Mouse (Mus musculus): ENCODE results near the gene Prr22.

Gene Prr22

DNA sequence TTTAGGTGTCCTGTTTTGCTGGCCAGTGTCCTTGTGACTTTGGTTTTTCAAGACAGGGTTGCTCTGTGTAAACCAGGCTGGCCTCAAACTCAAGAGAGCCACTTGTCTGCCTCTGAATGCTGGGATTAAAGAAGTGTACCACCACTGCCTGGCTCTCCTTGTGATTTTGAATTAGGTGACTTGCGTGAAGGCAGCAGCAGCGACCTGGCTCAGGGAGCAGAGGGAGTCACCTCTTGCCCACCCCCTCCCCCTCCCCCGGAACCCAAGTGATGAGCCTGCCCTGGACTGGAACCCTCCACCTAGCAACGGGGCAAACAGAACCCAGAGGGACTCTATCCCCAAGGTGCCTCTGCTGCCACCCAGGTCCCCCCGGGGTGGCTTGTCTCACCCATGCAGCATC is at the start of gene Prr22:
Gene Prr22, plus strand, starts transcription at position 301 of the 400 bp plus-strand sequence.
- DNase-seq = no peak

GRCm38 (mm10) chr17:56722441-56722840 is 47.6 kb upstream of the Prr22 start:
- peak; percentile 74 for DNase-seq

GRCm38 (mm10) chr17:56723419-56724161 is 46.5 kb upstream of the Prr22 start:
- no peak for DNase-seq

DNA sequence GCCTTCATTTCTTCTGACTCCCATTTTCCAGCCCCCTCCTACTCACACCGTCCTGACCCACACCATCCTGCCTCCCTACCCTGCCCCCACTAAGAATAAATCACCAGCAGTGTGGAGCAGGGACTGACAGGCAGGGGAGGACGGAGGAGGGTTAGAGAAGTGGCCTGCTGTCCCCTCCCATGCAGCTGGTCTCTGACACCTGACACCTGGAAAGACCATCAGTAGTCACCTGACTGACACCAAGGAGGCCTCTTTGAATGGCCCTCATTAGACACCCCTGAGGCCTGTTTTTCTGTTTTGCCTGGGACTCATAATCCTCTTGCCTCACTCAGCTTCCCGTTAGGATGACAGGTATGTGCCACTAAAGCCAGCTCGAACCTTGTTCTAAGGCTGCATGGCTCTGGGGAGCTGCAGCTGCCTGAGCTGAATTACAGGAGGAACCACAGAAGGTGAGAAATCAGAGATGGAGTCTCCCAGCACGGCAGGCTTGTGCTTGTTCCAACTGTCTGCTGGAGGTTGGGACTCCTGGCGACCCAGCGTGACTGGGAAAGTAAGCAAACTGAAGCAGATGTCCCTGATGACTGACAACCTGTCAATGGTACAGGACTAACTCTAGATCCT is 42.9 kb upstream of the Prr22 start:
- no peak for DNase-seq

DNA sequence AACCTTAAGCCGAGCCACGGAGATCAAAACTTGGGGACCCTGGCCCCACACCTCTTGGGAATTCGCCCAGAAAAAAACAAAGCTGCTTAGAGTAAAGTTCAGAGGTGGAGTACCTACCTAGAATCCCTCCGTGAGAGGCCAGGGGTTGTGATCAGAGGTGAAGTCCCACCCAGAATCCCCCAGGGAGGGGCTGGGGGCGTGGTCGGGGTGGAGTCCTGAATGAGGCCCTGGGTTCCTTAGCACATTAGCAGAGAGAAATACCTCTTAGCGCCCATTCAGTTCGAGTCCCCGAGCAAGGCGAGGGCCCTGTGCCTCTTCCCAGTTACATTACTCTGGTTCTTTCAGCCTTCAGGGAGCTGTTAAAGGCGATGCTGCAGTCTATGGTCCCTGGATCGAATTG is 42.4 kb upstream of the Prr22 start:
- DNase-seq = no peak

- peak; percentile 38 for DNase-seq
Observed at GRCm38 (mm10) chr17:56728117-56728516, 41.9 kb upstream of the Prr22 start.

GRCm38 (mm10) chr17:56729151-56729550 is 40.9 kb upstream of the Prr22 start:
- DNase-seq = peak; percentile 50

GRCm38 (mm10) chr17:56729656-56730055 is 40.4 kb upstream of the Prr22 start:
- no peak for DNase-seq

- DNase-seq = no peak
Observed at GRCm38 (mm10) chr17:56736534-56736933, 33.5 kb upstream of the Prr22 start.

- DNase-seq = no peak
Observed at GRCm38 (mm10) chr17:56738221-56738620, 31.8 kb upstream of the Prr22 start.

DNA sequence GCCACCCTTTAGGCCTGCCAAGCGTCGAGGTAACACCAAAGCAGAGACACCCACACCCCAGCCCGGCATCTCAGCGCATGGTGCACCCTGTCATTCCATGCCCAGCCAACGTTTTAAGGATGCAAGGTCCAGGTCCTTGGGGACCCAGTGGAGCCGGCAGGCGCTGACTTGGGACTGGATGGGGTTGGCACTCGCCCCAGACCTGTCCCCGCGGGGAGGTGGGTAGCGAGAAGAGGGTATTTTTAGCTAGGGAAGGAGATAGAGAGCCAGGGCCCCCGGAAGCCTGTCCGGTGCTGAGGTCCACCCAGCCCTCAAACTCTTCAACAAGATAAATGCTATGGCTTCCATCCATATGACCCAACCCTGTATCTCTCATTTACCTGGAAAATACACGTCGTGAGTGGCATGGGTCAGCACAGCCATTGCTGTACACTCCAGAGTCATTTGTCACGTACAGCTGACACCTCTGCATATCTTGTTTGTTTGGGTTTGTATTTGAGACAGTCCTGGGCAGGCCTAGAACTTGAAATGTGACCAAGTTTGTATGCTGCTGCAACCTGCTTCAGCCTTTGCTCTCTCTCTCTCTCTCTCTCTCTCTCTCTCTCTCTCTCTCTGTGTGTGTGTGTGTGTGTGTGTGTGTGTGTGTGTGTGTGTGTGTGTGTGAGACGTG is 29.8 kb upstream of the Prr22 start:
- no peak for DNase-seq

GRCm38 (mm10) chr17:56740788-56741160 is 29.3 kb upstream of the Prr22 start:
- DNase-seq = no peak

GRCm38 (mm10) chr17:56744173-56744572 is 25.9 kb upstream of the Prr22 start:
- DNase-seq = no peak

- peak; percentile 73 for DNase-seq
Observed at GRCm38 (mm10) chr17:56751404-56752072, 18.5 kb upstream of the Prr22 start.

- no peak for DNase-seq
Observed at GRCm38 (mm10) chr17:56753452-56753851, 16.6 kb upstream of the Prr22 start.

DNA sequence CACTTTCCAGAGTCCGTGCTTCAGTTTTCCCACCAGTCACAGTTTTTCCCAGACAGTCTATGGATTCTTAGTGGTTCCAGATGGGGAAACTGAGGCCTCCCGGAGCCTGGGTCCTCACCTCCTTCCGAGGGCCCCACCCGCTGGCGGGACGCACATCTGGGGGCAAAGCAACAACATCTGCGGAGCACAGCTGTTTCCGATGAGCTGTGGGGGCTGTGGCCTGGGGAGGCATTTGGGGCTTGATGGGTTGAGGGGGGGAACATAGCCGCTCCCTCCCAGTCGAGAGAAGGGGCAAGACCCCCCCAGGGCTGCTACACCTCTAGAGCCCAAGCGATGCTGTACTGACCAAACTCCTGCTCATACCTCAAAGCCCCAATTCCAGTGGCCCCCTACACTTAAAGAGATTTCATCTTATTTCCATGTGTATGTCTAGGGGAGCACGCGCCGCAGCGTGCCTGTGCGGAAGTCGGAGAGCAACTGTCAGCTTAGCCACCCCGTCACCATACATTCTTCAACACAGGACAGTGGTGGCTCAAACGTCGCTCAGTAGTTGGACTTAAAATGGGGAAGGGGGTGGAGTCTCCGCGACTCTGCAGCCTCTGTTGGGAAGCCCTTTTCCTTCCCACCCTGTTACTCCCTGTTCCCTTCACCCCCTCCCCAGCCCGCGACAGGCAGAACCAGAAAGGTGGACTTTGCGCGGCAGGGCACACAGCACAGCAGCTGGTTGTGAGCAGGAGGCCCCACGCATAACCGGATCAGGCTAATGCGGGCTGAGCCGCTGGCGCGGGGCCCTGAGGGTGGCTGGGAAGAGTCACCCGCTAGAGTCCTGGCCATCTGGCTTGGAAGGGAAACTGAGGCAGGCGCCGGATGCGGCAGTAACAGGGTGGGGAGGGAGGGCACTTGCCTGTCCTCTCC is 15.5 kb upstream of the Prr22 start:
- no peak for DNase-seq

- peak; percentile 52 for DNase-seq
Observed at GRCm38 (mm10) chr17:56756703-56757399, 13.2 kb upstream of the Prr22 start.

DNA sequence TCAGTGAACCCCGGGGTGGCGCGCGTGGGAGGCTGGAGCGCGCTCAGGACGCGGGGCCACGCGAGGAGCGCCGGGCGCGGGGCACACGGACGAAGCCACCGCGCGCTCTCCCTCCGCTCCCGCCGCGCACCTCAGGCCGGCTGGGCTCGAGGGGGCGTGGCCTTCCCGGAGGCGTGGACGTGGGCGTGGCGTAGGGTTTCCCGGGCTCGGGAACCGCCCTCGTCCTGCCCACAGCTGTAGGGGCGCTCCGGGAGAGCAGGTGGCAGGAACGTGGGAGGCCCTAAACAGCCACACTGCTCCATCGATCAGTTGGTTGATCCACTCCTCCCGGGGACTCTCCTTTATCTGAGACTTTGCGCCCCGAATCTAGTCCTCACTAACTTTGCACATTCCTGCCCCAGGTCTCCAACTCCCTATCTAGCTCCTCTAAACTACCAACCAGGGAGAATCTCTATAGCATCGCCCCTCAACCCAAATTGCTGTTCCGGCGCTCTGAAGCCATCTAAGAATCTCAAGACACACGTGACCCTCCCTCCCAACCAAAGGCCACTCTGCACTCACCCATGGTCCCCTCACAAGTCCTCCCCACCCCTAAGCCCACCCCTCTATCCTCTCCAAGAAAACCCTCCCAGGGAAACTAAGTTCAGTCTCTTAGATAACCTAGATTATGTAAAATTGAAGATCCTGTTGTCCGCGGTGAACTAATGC is 12.5 kb upstream of the Prr22 start, which contains the start of gene Nrtn:
Gene Nrtn, minus strand, starts transcription at position 115 of the 708 bp plus-strand sequence.
- peak; percentile 94 for DNase-seq

DNA sequence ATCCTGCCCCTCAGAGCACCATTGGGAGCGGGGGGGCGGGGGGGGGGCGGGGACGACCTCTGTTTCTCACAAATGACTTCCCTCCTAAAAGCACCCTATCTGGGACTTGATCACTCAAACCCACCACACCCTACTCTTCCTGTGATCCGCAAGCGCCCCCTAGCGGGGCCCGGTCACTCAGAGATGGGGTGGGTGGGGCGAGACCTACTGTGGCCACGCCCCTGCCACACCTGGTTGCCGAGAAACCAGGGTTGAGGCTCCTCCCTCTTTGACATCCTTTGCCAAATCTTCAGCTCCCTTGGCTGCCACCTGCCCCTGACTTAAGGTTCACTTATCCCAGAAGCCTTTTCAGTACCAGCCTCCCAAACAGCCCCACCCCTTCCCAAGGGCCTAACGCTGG is 11.9 kb upstream of the Prr22 start:
- DNase-seq = peak; percentile 78

GRCm38 (mm10) chr17:56759261-56759660 is 10.8 kb upstream of the Prr22 start:
- no peak for DNase-seq

DNA sequence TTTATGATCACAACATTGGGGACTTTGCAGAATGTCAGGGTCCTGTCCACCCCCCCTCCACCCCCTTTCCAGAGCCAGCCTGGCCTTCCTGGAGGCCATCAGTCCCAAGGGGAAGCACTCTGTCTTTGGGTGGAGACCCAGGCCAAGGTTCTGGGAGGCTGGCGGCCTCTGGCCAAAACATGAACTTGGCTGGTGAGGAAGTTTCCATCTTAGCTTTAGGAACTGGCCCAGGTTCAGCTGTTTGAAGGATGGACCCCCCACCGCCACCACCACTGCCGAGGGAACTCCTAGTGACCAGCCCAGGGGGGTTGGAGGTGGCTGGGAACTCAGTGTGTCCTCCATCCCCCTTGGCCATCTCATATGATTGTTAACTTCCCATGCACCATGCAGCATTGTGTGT is 9.0 kb upstream of the Prr22 start:
- DNase-seq = no peak

Measured in kidney, postnatal 14 days (tissue).